Mouse (Mus musculus): ENCODE measurements around the gene Pax5. TPM values are rescaled to one million over a fixed set of nuclear protein-coding genes. Genes with fewer than 3 reads are reported as not detected.

Gene Pax5
- total and polyA plus RNA-seq, 3 experiments, result not detected

DNA sequence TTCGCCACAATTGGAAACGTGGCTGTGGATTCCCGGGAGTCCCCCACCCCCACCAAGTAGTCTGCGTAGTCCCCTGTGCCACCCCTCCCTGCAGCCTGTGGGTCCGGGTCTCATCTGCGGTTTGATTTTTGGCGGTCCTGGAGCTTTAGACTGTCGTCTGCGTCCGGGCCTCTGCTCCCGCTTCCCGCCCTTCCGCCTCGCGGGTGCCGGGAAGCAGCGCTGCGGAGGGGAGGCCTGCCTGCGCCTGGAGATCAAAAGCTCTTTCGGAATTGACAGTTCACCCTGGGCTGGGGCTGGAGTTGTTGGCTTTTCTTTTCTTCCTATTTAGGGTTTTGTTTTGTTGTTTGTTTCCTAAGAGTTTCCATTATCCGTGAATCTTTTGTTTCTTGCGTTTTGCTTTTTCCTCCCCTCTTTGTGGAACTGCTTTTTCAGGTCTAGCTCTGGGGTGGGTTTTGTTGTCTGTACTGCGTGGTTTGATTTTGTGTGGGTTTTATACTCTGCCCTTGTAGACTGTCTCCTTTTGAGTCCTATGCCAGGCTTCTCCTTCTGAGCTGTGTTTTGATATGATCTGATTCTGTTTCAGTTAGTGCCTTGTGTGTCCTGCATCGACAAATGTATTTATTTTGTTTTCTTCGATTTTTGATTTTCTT lies 1.9 kb upstream of the Pax5 start:
- TF ChIP-seq POLR2AphosphoS2 (IDR thresholded peaks at IDR 0.05; ENCODE audit: low read length) (no peak), TAL1 (IDR thresholded peaks at IDR 0.05; ENCODE audit: low read length) (no peak), SMC3 (IDR thresholded peaks at IDR 0.05; ENCODE audit: low read depth, low read length) (no peak), E2F4 (IDR thresholded peaks at IDR 0.05; ENCODE audit: borderline replicate concordance, low read depth, low read length) (no peak), ELF1 (IDR thresholded peaks at IDR 0.05; ENCODE audit: low read depth, low read length) (no peak), USF1 (IDR thresholded peaks at IDR 0.05; ENCODE audit: low read depth, low read length) (no peak), GABPA (IDR thresholded peaks at IDR 0.05; ENCODE audit: low read depth, low read length) (no peak), TCF12 (IDR thresholded peaks at IDR 0.05; ENCODE audit: low read depth, low read length) (no peak), CTCF (IDR thresholded peaks at IDR 0.05 in 2 of 3, conservative IDR thresholded peaks at IDR 0.05 in 1 of 3; ENCODE audit: control insufficient read depth in 1 of 3, insufficient read depth in 1 of 3, low read depth in 2 of 3, low read length in 3 of 3, poor library complexity in 1 of 3, severe bottlenecking in 1 of 3) (no peak), TBP (IDR thresholded peaks at IDR 0.05; ENCODE audit: low read depth, low read length) (no peak), BHLHE40 (IDR thresholded peaks at IDR 0.05; ENCODE audit: borderline replicate concordance, low read depth, low read length) (no peak), CHD2 (IDR thresholded peaks at IDR 0.05; ENCODE audit: low read length) (no peak), GATA1 (IDR thresholded peaks at IDR 0.05; ENCODE audit: low read depth, low read length) (no peak), ETS1 (IDR thresholded peaks at IDR 0.05; ENCODE audit: low read depth, low read length) (no peak), MYC (IDR thresholded peaks at IDR 0.05; ENCODE audit: low read depth, low read length) (no peak)
- Histone ChIP-seq H3K9ac (ENCODE audit: control insufficient read depth, low read depth, low read length, poor library complexity, severe bottlenecking) (no peak overlapping the region), H3K27me3 (ENCODE audit: control insufficient read depth in 1 of 2, insufficient read depth in 2 of 2, low read length in 2 of 2) (peaks cover 2 to 3% of the 10 kb centered on the region in 2 experiments; a peak in 2 of 4 replicates), H3K27ac (ENCODE audit: control insufficient read depth, low read depth, low read length) (no peak overlapping the region), H3K4me3 (ENCODE audit: control insufficient read depth in 1 of 2, insufficient read depth in 1 of 2, low read depth in 2 of 2, low read length in 2 of 2) (no peak overlapping the region), H3K79me2 (ENCODE audit: control insufficient read depth, insufficient read depth, low read length, poor library complexity) (no peaks in the 10 kb centered on the region), H3K4me1 (ENCODE audit: control insufficient read depth in 1 of 2, insufficient read depth in 2 of 2, low read length in 2 of 2) (no peaks in the 10 kb centered on the region), H3K36me3 (ENCODE audit: control insufficient read depth in 1 of 2, insufficient read depth in 2 of 2, low read length in 2 of 2) (no peaks in the 10 kb centered on the region), H3K9me3 (replicated peaks; ENCODE audit: insufficient read depth, low read length) (no peaks in the 10 kb centered on the region)
- DNase-seq (ENCODE audit: low read depth, low spot score), result no peak

DNA sequence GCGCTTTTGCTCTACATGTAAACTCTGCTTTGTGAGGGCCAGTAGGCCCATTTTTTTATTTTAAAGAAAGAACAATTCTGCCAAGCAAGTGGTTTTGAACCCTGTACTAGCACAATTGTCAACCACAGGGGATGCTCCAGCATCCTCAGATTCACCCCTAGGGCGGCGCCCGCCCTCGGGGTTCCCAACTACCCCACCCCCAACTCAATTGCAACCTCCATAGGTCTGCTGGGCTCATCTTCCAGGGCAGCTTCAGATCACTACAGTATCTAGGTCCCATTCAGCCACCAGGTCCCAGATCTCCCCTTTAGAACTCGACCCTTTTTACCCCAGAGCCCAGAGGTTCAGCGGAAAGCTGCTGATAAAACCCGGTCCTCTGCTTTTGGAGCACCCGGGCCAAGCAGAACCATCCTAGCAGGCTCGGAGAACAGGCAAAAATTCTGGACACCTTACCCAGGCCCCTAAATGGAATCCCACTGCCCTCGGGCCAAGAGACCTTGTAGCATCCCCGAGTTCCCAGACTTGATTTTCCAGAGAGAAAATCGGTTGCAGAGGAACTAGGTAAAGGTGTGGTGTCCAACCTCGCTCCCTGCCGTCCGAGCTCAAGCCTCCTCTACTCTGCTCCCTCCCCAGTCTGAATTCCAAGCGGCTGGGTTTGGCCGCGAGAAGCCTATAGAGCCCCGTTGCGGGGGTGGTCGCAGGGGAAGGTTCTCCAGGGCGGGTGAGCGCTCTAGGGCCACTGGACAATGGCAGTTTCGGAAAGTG lies 1.0 kb upstream of the Pax5 start:
- H3K36me3 ChIP-seq (ENCODE audit: control insufficient read depth in 1 of 2, insufficient read depth in 2 of 2, low read length in 2 of 2), result no peaks in the 10 kb centered on the region
- peaks cover 1 to 3% of the 10 kb centered on the region in 2 experiments; a peak in 2 of 4 replicates for H3K27me3 ChIP-seq (ENCODE audit: control insufficient read depth in 1 of 2, insufficient read depth in 2 of 2, low read length in 2 of 2)
- DNase-seq (ENCODE audit: low read depth, low spot score), result no peak
- no peak overlapping the region for H3K9ac ChIP-seq (ENCODE audit: control insufficient read depth, low read depth, low read length, poor library complexity, severe bottlenecking)
- no peaks in the 10 kb centered on the region for H3K4me1 ChIP-seq (ENCODE audit: control insufficient read depth in 1 of 2, insufficient read depth in 2 of 2, low read length in 2 of 2)
- H3K79me2 ChIP-seq (ENCODE audit: control insufficient read depth, insufficient read depth, low read length, poor library complexity), result no peaks in the 10 kb centered on the region
- no peak overlapping the region for H3K27ac ChIP-seq (ENCODE audit: control insufficient read depth, low read depth, low read length)
- H3K9me3 ChIP-seq (replicated peaks; ENCODE audit: insufficient read depth, low read length), result no peaks in the 10 kb centered on the region
- H3K4me3 ChIP-seq (ENCODE audit: control insufficient read depth in 1 of 2, insufficient read depth in 1 of 2, low read depth in 2 of 2, low read length in 2 of 2), result no peak overlapping the region
- TF ChIP-seq POLR2AphosphoS2 (IDR thresholded peaks at IDR 0.05; ENCODE audit: low read length) (no peak), MAX (IDR thresholded peaks at IDR 0.05; ENCODE audit: low read length) (no peak), TCF12 (IDR thresholded peaks at IDR 0.05; ENCODE audit: low read depth, low read length) (no peak), USF2 (IDR thresholded peaks at IDR 0.05; ENCODE audit: borderline replicate concordance in 1 of 2, insufficient read depth in 1 of 2, low read depth in 1 of 2, low read length in 2 of 2) (no peak), MAZ (IDR thresholded peaks at IDR 0.05; ENCODE audit: low read depth, low read length) (no peak)

All from MEL (cell line).